Mouse (Mus musculus) stomach, embryonic 15.5 days (tissue): Measurements from ENCODE around the gene Reps1. TPM values are rescaled to one million over a fixed set of nuclear protein-coding genes. Genes with fewer than 3 reads are reported as not detected.

Source experiments
- ATAC-seq: fragments of 200-750 bp; cut with Nextera tagmentation; 2 replicates; pipeline ENCODE4 v1.8.0; 2017; ENCODE audit warnings: low read depth, moderate number of reproducible peaks, moderate TSS enrichment; ENCODE audit not compliant: insufficient read depth, low FRiP score
- H3K27ac ChIP-seq: fragments of 300-500 bp; sonication (generic); 2 replicates; pipeline ENCODE4 v1.5.1; 2015; ENCODE audit warnings: mild to moderate bottlenecking, inconsistent platforms
- H3K27me3 ChIP-seq: fragments of 300-500 bp; sonication (generic); replicated peaks from 2 replicates; pipeline ENCODE4 v1.6.1; 2015; ENCODE audit warnings: inconsistent platforms
- H3K36me3 ChIP-seq: fragments of 300-500 bp; sonication (generic); 2 replicates; pipeline ENCODE4 v1.6.1; 2015; ENCODE audit warnings: inconsistent platforms
- H3K4me1 ChIP-seq: fragments of 300-500 bp; sonication (generic); 2 replicates; pipeline ENCODE4 v1.6.1; 2015; ENCODE audit warnings: inconsistent platforms
- H3K4me2 ChIP-seq: fragments of 300-500 bp; sonication (generic); 2 replicates; pipeline ENCODE4 v1.6.1; 2015; ENCODE audit warnings: mild to moderate bottlenecking, inconsistent platforms
- H3K4me3 ChIP-seq: fragments of 300-500 bp; sonication (generic); replicated peaks from 2 replicates; pipeline ENCODE4 v1.5.1; 2015; ENCODE audit warnings: inconsistent platforms
- H3K9ac ChIP-seq: fragments of 300-500 bp; sonication (generic); 2 replicates; pipeline ENCODE4 v1.6.1; 2015; ENCODE audit warnings: inconsistent platforms
- H3K9me3 ChIP-seq: fragments of 300-500 bp; sonication (generic); 2 replicates; pipeline ENCODE4 v1.6.1; 2016; ENCODE audit warnings: inconsistent platforms
- WGBS: fragments of 180-500 bp; shearing (Covaris S2); methylation state at CpG from one replicate; pipeline ENCODE4 v1.1.7; 2015; 5-methylcytosine and 5-hydroxymethylcytosine counted together
- polyA plus RNA-seq: library from polyadenylated mRNA; unstranded; fragments of >200 nt; fragmentation: Nextera tagmentation; extraction: Ambion mirVana; gene quantifications from 2 replicates; pipeline ENCODE4 v1.2.1, GENCODE M21; 2015

Gene Reps1
- 19.6 and 25.1 TPM in 2 replicates for polyA plus RNA-seq

DNA sequence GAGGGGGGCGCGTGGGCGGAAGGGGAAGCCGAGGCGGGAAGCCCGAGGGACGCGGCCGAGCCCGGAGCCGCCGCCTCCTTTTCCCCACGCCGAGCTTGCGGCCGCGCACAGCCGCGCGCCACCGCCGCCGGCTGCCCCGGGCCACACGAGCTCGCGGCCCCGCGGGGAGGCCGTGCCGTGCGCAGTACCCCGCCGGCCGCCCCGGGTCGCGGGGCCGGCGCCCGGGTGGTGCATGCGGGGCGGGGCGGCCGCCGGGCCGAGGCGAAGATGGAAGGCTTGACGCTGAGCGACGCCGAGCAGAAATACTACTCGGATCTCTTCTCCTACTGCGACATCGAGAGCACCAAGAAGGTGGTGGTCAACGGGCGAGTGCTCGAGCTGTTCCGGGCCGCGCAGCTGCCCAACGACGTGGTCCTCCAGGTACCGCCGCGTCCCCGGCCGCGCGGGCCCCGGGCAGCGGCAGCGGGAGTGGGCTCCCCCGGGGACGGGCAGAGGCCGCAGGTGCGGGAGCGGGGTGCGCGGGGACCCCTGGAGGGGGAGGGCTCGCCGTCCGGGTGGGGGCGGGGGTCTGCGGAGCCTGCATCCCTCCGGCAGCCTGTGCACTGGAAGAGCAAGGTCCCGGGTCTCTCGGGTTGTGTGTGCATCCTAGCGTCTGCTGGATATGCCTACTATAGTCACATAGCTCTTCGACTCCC is at the start of gene Reps1:
Gene Reps1 (plus strand): TSS at position 166 of the 695 bp plus-strand sequence.
- peak within 1 kb of the TSS; percentile 87 for H3K4me2 ChIP-seq
- WGBS, result under 1% methylated on average over 86 of the region's 90 CpGs
- no peaks in the 10 kb centered on the region for H3K36me3 ChIP-seq
- peak within 1 kb of the TSS; percentile 92 for H3K27ac ChIP-seq
- H3K27me3 ChIP-seq, result no peaks in the 10 kb centered on the region
- H3K9me3 ChIP-seq, result no peaks in the 10 kb centered on the region
- ATAC-seq, result peak; percentile 68
- peak within 1 kb of the TSS; percentile 92 for H3K9ac ChIP-seq
- peak within 1 kb of the TSS; percentile 99 for H3K4me3 ChIP-seq
- peaks cover 12% of the 10 kb centered on the region for H3K4me1 ChIP-seq

DNA sequence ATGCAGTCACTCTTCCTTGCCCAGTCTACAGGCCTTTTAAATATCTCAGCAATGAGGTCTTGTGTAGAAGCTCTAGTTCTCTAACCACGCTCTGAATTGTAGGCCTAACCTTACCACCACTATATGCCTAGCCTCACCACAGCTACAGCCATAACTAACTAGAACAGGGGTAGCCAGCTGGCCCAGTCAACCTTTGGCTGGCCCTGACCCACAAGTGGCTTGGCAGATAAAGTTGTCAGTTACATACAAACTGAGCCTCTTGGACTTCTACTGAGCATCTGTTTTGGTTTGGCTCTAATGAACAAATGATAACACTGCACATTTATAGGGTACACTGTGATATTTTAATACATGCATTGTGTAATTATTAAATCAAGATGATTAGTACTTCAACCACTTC is 48.9 kb upstream of the Reps1 start:
- H3K27me3 ChIP-seq, result no peaks in the 10 kb centered on the region
- H3K4me3 ChIP-seq, result no peak overlapping the region
- ATAC-seq, result no peak
- H3K9ac ChIP-seq, result no peak overlapping the region
- H3K27ac ChIP-seq, result no peak overlapping the region
- 97% methylated on average over 1 of the region's 1 CpGs for WGBS
- H3K36me3 ChIP-seq, result peaks cover 8% of the 10 kb centered on the region; the same call in 1 of the 2 replicates
- no peak overlapping the region for H3K4me2 ChIP-seq
- no peaks in the 10 kb centered on the region; the same call in 1 of the 2 replicates for H3K4me1 ChIP-seq
- H3K9me3 ChIP-seq, result no peaks in the 10 kb centered on the region

- peaks cover 8% of the 10 kb centered on the region; the same call in 1 of the 2 replicates for H3K36me3 ChIP-seq
- H3K4me3 ChIP-seq, result no peak overlapping the region
- ATAC-seq, result no peak
- H3K27ac ChIP-seq, result no peak overlapping the region
- H3K4me1 ChIP-seq, result no peaks in the 10 kb centered on the region; the same call in 1 of the 2 replicates
- H3K27me3 ChIP-seq, result no peaks in the 10 kb centered on the region
- no peaks in the 10 kb centered on the region for H3K9me3 ChIP-seq
- 88% methylated on average over 3 of the region's 3 CpGs for WGBS
- no peak overlapping the region for H3K9ac ChIP-seq
- no peak overlapping the region for H3K4me2 ChIP-seq
Measured at GRCm38 (mm10) chr10:18007243-18007642, 48.4 kb upstream of the Reps1 start.

DNA sequence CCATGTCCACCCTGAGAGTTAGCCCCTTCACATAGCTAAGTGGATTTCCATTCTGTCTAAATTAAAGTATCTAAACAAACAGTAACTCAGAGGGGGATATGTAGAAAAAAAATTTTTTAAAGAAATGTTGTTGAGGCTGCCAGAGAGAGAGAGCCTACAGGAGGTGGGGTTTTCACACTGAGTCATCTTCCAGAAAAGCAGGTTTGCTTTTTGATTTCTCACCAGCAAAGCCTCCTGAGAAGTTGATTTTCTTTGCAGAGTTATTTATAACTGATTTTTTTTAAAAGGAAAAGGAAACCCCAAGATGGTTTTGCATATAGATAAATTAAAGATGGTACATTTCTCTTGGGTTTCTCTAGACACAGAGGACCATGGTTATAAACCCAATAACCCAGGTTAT is 47.5 kb upstream of the Reps1 start:
- Histone ChIP-seq H3K27ac (no peak overlapping the region), H3K4me3 (no peak overlapping the region), H3K9me3 (no peaks in the 10 kb centered on the region), H3K27me3 (no peaks in the 10 kb centered on the region), H3K4me1 (no peaks in the 10 kb centered on the region; the same call in 1 of the 2 replicates), H3K4me2 (no peak overlapping the region), H3K9ac (no peak overlapping the region), H3K36me3 (peaks cover 8% of the 10 kb centered on the region; the same call in 1 of the 2 replicates)
- ATAC-seq, result no peak

- Histone ChIP-seq H3K4me1 (no peaks in the 10 kb centered on the region; the same call in 1 of the 2 replicates), H3K9me3 (no peaks in the 10 kb centered on the region), H3K36me3 (peaks cover 10% of the 10 kb centered on the region; the same call in 1 of the 2 replicates), H3K9ac (no peak overlapping the region), H3K27me3 (no peaks in the 10 kb centered on the region), H3K4me3 (no peak overlapping the region), H3K4me2 (no peak overlapping the region), H3K27ac (no peak overlapping the region)
- WGBS, result 75% methylated on average over 1 of the region's 1 CpGs
- no peak for ATAC-seq
Measured at GRCm38 (mm10) chr10:18009744-18010143, 45.9 kb upstream of the Reps1 start.

DNA sequence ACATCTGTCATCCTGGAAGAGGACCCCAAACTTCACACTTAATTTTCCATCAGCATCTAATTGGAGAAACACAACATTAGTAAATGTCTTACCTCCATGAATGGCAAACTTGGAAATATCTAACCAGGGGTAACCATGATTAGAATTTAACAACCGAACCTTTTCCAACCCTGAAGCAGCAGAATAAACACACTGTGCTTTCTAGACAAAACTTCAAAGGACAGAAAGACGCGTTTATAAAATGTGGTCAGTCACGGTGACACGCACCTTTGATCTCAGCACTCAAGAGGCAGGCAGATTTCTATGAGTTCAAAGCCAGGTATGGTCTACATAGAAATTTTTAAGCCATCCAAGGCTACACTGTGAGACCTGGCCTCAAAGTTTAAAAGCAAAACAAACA is 43.9 kb upstream of the Reps1 start:
- Histone ChIP-seq H3K36me3 (peaks cover 16% of the 10 kb centered on the region; the same call in 1 of the 2 replicates), H3K9me3 (no peaks in the 10 kb centered on the region), H3K4me3 (no peak overlapping the region), H3K9ac (no peak overlapping the region), H3K4me2 (no peak overlapping the region), H3K27me3 (no peaks in the 10 kb centered on the region), H3K4me1 (no peaks in the 10 kb centered on the region), H3K27ac (no peak overlapping the region)
- WGBS, result 71% methylated on average over 5 of the region's 5 CpGs
- no peak for ATAC-seq

DNA sequence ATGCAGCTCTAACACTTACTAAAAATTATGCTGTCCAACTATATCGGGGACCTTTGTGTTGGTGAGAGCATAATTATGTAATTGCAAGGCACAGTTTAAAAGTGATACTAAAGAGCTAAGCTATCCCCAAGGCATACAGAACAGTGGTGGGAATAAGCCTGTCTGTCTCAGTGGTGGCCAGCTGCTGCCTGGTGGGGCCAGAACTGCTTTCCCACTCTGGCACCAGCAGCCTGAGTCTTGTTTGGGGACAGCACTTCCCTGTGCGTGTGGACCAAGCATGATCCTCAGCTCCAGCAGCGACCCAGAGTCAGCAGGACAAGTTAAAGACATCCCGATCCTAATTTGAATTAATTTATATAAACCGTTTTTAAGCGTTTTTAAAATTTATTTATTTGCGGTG is 35.2 kb upstream of the Reps1 start:
- 85% methylated on average over 7 of the region's 7 CpGs for WGBS
- Histone ChIP-seq H3K4me3 (no peak overlapping the region), H3K4me1 (no peaks in the 10 kb centered on the region), H3K9ac (no peak overlapping the region), H3K27ac (no peak overlapping the region), H3K4me2 (no peak overlapping the region), H3K36me3 (peaks cover 13% of the 10 kb centered on the region), H3K27me3 (no peaks in the 10 kb centered on the region), H3K9me3 (no peaks in the 10 kb centered on the region)
- ATAC-seq, result no peak

DNA sequence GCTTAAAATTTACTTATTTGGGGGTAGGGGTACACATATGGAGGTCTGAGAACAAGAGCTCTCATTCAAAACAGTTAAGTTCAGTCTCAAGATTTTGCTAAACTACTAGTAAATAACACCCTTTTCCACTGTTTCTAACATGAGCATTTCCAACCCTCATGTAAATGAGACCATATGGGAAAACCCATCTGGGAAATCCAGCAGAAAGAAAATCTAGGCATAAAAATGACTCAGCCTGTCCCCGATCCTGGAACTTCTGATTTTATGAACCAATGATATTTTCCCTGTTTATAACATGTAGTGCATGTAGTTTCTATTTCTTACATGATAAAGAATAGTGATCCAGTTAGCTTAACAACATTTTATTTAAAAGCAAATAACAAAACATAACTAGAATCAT is 34.8 kb upstream of the Reps1 start:
- Histone ChIP-seq H3K4me2 (peak overlapping the region; percentile 59; the same call in 1 of the 2 replicates), H3K27ac (no peak overlapping the region), H3K4me1 (no peaks in the 10 kb centered on the region), H3K27me3 (no peaks in the 10 kb centered on the region), H3K4me3 (no peak overlapping the region), H3K9ac (no peak overlapping the region), H3K36me3 (peaks cover 13% of the 10 kb centered on the region), H3K9me3 (no peaks in the 10 kb centered on the region)
- ATAC-seq, result no peak
- 80% methylated on average over 1 of the region's 1 CpGs for WGBS

DNA sequence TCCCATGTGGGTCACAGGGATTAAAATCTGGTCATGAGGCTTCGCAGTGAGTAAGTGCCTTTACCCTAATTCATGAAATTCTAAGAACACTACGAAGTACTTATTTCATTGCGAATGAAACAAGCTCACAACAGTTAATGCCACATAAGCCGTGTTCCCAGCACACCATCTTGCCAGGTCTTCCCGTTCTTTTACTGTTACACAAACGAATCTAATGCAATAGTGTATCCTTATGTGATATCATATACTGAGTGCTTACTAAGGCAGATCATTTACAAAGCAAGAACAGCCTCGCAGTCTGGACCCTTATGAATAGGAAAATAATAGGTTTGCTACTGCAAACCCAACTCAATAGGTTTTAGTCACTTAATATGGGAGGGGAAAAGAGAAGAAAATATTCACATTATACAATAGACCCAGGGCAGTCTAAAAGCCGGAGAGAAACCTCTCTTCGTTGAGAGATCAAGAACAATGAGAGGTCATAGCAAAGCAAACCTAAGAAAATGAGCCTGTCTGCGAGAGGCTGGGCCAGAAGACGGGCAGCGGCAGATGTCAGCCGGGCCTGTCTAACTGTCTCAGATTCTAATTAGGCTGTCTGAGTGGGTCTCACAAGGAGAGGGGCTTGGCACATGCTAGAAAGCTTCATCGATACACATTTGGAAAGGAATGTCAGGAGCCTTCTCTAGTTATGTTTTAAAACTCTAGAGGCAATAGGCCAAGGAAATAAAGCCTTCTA is 33.9 kb upstream of the Reps1 start:
- ATAC-seq, result no peak
- H3K9me3 ChIP-seq, result no peaks in the 10 kb centered on the region
- H3K27me3 ChIP-seq, result no peaks in the 10 kb centered on the region
- H3K4me3 ChIP-seq, result peak overlapping the region; percentile 78
- no peaks in the 10 kb centered on the region for H3K4me1 ChIP-seq
- H3K36me3 ChIP-seq, result peaks cover 8% of the 10 kb centered on the region
- H3K4me2 ChIP-seq, result peak overlapping the region; percentile 59
- peak overlapping the region; percentile 92 for H3K9ac ChIP-seq
- H3K27ac ChIP-seq, result peak overlapping the region; percentile 98
- WGBS, result 33% methylated on average over 14 of the region's 14 CpGs

GRCm38 (mm10) chr10:18022312-18022711 is 33.3 kb upstream of the Reps1 start:
- Histone ChIP-seq H3K27me3 (no peaks in the 10 kb centered on the region), H3K4me3 (peak overlapping the region; percentile 78), H3K9me3 (no peaks in the 10 kb centered on the region), H3K4me2 (peak overlapping the region; percentile 59), H3K27ac (peak overlapping the region; percentile 98), H3K4me1 (no peaks in the 10 kb centered on the region), H3K36me3 (peaks cover 5% of the 10 kb centered on the region), H3K9ac (peak overlapping the region; percentile 92)
- peak; percentile 81 for ATAC-seq
- WGBS, result under 1% methylated on average over 21 of the region's 21 CpGs

GRCm38 (mm10) chr10:18022741-18023347 is 32.8 kb upstream of the Reps1 start, which contains the start of gene Abracl:
TSS of gene Abracl (minus strand) at chr10:18023288.
- H3K36me3 ChIP-seq, result peaks cover 4% of the 10 kb centered on the region
- peak within 1 kb of the TSS; percentile 92 for H3K9ac ChIP-seq
- H3K4me2 ChIP-seq, result peak within 1 kb of the TSS; percentile 59
- H3K4me3 ChIP-seq, result peak within 1 kb of the TSS; percentile 78
- under 1% methylated on average over 37 of the region's 37 CpGs for WGBS
- peak within 1 kb of the TSS; percentile 98 for H3K27ac ChIP-seq
- H3K27me3 ChIP-seq, result no peaks in the 10 kb centered on the region
- no peaks in the 10 kb centered on the region for H3K9me3 ChIP-seq
- ATAC-seq, result peak; percentile 93
- no peaks in the 10 kb centered on the region for H3K4me1 ChIP-seq

DNA sequence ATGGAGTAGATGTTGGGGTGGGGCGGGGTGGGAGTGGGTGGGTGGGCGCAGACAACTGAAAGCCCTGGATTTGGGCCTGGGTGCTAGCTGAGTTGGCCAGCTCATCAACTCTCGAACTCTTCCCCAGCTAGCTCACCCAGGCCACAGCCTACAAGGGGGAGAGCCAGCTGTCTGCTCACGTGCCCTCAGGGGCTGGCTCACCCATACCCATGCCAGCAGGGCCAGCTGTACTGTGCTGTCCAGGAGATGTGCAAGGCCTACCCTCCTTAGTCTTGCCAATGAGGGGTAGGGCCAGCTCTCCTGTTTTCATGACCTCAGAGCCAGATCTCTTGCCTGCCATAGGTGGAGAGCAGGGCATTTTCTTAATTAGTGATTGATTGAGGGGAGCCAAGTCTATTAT is 21.3 kb upstream of the Reps1 start:
- H3K27ac ChIP-seq, result no peak overlapping the region
- H3K9ac ChIP-seq, result no peak overlapping the region
- no peaks in the 10 kb centered on the region for H3K4me1 ChIP-seq
- no peak overlapping the region for H3K4me2 ChIP-seq
- 90% methylated on average over 4 of the region's 4 CpGs for WGBS
- H3K27me3 ChIP-seq, result no peaks in the 10 kb centered on the region
- no peaks in the 10 kb centered on the region for H3K36me3 ChIP-seq
- H3K9me3 ChIP-seq, result no peaks in the 10 kb centered on the region
- ATAC-seq, result no peak
- no peak overlapping the region for H3K4me3 ChIP-seq
